Mouse (Mus musculus) ES-CJ7 (cell line): Measurements from ENCODE around the gene 1110051M20Rik.
"Not testable (repeated sequence)": the region's sequence is repeated elsewhere in the genome, so short reads cannot be mapped to it uniquely, and the experiment has no call there.

ENCODE experiments used
- DNase-seq: peaks from one replicate; pipeline ENCODE4 v3.0.0; 2011; ENCODE audit warnings: low read depth, low spot score

Gene 1110051M20Rik

DNA sequence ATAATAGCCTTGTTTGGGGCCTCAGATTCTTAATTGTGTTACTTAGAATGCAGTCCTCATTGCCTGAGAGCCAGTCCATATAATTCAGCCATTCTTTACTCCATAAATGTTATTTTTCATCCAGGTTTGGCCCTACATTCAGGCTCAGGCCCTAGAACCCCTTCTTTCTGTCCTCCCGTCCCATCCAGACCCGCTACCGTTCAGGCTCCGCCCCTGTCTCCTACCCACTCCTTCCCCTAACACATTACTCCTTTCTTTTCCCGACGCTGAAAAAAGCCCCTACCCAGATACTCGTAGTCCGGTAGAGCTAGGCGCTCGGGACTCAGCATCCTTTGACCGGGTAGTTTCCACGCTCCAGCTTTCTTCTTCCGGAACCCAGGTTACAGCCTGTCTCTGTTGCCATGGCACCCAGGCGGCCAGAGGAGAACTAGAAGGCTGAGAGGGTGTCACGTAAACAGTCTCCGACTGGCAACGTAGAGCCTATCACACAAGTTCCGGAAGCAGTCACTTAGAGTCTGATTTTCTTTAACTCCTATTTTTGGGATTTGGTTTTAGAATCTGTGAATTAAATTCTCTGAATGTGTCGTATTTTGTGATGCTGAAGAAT lies at the start of gene 1110051M20Rik:
Gene 1110051M20Rik (minus strand): TSS at position 419 of the 607 bp plus-strand sequence.
- DNase-seq, result peak; percentile 96

DNA sequence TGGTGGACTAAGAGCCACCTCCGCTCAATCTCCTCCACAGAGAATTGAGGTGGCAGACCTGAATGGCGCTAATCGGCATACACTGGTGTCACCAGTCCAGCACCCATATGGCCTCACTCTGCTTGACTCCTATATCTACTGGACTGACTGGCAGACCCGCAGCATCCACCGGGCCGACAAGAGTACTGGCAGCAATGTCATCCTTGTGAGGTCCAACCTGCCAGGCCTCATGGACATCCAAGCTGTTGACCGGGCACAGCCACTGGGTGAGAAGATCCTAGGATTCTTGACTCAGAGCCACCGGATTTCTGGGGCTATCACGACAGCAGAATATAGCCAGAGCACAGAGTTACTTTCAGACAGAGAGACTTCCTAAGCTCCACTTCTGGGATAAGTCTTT lies 49.5 kb upstream of the 1110051M20Rik start:
- no peak for DNase-seq

DNA sequence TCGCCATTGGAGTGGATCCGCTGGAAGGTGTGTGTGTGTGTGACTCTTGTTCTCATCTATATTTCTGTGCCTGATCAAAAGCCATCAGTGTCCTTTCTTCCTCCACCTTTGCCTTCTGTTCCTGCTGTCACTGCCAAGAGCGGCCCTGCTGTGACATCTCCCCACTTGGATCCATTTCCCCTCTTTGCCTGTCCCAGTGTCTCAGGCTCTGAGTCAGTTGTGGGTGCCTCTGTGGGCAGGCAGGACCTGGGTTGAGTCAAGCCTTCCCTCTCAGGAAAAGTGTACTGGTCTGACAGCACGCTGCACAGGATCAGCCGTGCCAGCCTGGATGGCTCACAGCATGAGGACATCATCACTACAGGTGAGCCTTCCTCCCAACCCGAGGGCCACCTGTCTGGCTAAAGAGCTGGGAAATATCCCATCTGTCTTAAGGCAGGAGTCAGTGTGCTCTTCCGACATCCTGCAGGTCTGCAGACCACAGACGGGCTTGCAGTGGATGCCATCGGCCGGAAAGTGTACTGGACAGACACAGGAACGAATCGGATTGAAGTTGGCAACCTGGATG lies 47.6 kb upstream of the 1110051M20Rik start:
- no peak for DNase-seq

DNA sequence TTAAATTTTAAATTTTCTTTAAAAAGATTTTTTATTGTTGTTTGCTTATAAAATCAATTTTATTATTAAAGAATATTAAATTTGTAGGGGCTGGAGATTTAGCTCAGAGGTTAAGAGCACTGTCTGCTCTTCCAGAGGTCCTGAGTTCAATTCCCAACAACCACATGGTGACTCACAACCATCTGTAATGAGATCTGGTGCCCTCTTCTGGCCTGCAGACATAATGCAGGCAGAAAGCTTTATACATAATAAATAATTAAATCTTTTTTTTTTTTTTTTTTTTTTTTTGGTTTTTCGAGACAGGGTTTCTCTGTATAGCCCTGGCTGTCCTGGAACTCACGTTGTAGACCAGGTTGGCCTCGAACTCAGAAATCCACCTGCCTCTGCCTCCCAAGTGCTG lies 42.8 kb upstream of the 1110051M20Rik start:
- DNase-seq, result not testable (repeated sequence)

DNA sequence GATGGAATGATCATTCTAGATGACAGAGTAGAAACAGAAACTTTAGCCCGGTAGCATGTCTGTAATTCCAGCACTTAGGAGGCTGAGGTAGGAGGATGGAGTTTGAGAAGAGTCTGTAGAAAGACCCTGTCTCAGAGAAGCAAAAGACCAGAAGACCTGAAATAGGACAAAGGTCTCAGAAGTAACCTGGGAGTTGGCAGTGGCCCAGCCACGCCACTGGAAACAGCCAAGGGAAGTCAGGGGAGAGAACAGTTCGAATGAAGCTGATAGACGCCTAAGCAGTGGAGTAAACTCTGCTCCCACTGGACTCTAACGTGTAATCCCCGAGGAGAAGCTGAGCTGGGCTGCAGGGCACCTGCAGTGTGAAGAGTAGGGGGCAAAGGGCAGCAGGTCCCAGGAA lies 40.8 kb upstream of the 1110051M20Rik start:
- DNase-seq, result no peak

DNA sequence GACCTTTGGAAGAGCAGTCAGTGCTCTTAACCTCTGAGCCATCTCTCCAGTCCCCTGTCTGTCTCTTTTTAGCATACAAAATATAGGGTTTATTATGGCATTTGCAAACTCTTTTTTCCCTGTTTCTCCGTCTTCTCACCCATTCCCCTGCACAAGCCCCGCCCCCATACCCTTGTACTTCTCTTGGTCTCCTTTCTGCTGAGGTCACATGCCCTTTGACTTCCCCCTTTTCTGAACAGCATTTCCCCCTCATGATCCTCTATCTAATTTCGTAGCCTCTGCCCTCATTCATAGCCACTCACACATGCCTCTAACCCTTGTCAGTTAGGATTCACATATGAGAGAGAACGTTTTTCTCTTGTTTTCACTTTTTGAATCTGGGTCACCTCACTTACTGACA lies 40.2 kb upstream of the 1110051M20Rik start:
- no peak for DNase-seq

DNA sequence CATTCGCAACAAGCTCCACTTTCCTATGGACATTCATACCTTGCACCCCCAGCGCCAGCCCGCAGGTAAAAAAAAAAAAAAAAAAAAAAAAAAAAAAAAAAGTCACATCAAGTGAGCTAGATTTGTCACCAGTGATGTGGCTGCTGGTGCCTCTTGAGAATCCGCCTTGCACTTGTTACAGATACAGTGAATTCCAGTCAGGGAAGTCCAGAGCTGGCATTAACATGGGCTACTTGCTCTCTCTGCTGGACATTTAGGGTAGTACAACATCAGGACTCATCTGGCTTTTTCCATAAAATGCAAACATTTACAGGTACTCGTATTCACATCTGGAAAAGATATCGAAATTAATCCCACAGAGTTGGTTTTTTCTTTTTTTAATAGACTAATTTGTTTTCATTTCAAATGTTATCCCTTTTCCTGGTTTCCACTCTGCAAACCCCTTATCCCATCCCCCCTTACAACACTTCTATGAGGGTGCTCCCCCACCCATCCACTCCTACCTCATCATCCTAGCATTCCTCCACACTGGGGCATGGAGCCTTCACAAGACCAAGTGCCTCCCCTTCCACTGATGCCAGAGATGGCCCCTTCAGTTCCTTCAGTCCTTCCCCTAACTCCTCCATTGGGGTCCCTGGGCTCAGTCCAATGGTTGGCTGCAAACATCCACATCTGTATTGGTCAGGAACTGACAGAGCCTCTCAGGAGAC lies 36.5 kb upstream of the 1110051M20Rik start:
- DNase-seq, result peak; percentile 73

DNA sequence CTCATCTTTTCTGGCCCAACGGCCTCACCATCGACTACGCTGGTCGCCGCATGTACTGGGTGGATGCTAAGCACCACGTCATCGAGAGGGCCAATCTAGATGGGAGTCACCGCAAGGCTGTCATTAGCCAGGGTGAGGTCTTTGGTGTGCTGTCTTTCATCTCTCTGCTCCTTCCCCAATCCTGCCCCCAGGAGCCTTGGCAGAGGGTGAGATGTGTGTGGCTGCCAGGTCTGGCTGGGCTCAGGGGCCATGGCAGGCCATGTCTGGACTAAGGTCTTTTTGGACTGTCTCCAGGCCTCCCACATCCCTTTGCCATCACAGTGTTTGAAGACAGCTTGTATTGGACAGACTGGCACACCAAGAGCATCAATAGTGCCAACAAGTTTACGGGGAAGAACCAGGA lies 35.9 kb upstream of the 1110051M20Rik start:
- no peak for DNase-seq

DNA sequence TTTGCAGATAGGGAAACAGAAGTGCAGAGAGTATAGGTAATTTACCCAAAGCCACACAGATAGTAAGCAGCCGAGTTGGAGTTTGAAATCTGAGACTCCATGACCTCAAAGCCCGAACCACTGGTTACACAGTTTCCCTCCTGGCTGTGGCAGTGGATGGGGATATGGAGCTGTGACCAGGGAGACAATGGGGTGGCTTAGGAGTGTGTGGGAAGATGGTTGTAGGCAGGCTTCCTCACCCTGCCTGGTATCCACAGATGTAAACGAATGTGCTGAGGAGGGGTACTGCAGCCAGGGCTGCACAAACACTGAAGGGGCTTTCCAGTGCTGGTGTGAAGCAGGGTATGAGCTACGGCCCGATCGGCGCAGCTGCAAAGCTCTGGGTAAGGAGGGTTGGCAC lies 32.3 kb upstream of the 1110051M20Rik start:
- no peak for DNase-seq

DNA sequence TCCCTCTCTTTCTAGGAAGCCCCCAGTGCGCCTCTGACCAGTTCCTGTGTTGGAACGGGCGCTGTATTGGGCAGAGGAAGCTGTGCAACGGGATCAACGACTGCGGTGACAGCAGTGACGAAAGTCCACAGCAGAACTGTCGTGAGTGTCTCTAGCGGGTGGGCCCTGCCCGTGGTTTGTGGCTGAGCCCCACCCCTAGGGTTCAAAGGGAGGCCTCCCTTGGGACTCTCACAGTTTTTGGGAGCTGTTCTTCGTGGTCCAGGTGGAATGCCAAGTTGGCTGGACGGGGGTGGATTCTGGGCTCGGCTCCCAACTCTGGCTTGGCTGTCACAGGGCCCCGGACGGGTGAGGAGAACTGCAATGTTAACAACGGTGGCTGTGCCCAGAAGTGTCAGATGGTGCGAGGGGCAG lies 31.8 kb upstream of the 1110051M20Rik start:
- DNase-seq, result no peak

DNA sequence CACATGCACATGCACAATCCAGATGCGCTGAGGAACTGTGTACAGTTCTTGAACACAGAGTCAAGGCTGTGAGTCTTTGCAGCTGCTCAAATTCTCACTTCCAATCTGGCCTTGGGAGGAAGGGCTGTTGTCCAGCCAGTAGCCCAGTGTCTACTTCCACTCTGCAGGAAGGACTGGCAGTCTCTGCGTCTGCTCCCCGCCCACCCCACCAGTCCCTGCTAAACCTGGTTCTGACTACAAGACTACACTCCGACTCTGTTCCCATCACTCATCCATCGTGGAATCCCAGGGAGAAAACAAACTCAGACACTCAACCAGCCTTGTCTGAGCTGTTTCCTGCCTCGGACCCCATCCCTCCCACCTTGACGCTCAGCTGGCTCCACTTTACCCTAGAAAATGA lies 31.3 kb upstream of the 1110051M20Rik start:
- no peak for DNase-seq

DNA sequence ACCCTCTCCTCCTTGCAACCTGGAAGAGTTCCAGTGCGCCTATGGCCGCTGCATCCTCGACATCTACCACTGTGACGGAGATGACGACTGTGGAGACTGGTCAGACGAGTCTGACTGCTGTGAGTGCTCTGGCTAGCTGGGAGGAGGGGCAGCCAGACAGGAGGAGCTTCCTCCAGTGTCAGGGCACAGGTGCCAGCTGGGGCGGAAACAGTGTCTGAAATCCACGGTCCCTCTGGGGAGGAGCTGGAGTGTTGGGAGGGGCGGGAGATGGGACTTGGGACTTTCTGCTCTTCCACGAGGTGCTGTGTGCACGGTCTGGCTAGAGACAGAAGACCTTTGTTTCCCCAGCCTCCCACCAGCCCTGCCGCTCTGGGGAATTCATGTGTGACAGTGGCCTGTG lies 29.9 kb upstream of the 1110051M20Rik start:
- no peak for DNase-seq

DNA sequence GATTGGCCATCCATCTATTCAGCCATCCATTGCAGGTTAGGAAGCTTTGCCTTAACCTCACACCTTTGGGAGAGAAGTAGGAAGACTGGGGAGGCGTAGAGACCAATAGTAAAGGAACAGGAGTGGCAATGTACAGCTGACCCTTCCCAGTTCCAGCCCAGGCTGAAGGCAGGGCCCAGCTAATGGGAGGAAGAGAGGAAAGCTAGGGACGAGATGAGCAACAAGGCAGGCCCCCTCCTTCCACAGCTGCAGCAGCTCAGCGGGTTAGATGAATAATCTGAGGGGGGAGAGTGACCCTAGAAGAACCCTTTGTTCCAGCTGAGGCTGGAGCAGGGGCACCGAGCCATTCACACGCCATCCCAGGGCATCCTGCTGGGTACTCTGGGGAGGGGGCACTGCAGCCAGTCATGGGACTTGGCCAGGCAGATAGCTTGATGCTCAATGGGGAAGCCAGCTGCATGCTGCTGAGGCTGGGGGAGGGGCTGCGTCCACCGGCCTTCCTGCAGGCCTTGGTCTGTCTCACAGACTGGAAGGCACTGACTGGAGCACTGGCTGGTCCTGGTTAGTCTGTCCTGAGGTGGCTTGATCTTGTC lies 25.6 kb upstream of the 1110051M20Rik start:
- DNase-seq, result no peak

DNA sequence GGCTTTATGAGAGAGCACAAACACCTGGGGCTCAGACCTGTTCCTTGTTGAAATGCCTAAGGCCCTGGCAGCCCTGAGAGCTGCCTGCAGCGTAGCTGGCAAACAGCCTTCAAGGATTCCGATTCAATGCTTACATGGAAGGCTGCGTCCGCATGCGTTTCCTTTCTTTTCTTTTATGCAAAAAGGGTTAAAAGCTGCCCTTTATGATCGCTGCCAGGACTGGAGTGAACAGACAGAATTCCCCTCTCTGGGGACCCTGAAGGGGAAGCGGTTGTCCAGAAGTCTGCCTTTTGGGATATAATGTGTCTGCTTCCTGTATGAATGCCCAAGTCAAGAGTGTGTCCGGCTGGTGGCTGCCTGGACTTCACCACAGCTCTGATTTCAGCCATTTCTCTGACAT lies 23.1 kb upstream of the 1110051M20Rik start:
- DNase-seq, result no peak

DNA sequence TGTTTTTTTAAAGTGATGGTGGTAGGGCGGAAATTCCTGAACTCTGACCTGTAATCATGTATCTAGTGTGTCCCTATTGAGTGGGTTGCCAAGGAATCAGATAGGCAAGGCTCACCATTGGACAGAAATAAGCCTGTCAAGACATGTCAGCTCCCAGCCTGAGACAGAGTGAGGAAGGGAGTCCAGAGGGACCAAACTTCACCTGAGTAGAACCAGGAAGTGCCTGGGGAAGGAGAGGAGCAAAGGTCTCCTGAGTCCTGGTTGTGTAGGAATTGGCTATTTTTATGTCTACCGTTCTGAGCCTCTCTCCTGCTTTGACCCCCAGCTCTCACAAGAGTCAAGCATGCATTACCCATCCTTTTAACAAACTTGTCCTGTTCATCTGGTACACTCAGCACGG lies 21.4 kb upstream of the 1110051M20Rik start:
- no peak for DNase-seq

DNA sequence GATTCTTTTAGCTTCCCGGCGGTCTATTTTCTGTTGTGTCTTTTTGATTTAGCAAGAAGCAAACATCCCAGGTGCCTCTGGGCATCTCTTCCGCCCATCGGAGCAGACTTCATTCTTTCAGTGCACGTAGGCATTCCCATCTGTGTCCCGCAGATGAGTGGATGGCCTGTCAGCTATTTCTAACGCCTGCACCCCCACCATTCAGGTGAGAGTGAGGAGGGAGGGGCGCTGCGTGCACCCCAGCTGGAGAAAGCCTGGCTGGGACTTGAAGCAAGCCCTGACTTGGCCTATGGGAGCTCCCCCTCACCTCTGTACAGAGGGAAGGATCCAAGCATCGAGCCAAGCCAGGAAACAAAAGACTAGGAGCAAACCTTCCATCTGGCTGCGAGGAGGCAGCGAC lies 18.2 kb upstream of the 1110051M20Rik start:
- DNase-seq, result no peak

DNA sequence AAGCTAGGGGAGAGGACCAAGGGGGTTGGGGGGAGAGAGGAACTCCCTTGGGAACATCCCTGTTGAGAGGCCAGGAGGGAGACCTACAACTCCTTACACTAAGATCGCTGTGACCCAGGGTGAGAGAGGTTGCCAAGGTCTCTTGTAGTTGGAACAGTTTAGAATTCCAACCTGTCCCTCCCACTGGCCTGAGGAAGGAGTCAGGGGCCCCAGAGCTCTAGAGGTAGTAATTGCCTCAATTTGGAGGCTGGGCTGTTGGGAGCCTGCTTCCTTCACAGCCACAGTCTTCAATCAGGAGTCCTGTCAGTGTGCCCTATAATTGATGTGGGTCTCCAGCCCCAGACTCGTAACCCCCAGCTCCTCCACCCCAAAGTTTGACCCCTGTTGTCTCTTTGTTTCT lies 17.7 kb upstream of the 1110051M20Rik start:
- DNase-seq, result no peak

DNA sequence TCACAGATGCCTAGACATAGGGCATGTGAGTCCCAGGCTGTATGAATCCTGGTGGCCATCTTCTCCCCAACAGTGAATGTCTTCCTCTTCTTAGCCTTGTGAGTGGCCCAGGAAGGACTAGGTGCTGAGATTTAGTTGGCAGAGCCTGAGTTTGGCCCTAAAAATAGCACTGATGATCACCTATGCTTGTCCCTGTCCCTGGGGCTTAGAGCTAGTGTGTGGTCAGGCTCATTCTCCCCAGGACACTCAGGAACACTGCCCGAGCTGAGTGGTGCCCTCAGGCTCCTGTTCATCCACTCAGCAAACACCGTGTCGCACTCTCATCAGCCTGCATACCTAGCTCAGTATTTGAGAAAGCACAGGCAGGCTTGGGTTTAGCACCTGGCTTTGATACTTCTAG lies 16.8 kb upstream of the 1110051M20Rik start:
- DNase-seq, result no peak

DNA sequence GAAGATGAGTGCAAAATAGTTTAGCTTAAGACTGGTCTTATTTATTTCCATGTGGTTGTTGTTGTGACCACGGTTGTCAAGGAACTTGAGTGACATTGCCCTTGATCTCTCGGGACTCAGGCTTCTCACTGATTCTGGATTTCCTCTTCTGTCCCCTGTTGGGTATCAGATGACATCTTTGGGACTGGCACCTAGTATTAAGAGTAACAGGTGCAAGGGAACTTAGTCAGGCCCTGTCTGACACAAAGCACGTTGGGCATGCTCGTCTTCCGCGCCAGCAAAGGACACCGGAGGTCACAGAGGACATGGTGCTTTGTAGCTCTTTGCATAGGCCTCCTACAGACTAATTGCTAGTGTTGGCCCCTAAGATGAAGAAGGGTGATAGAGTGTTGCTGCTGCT lies 16.3 kb upstream of the 1110051M20Rik start:
- DNase-seq, result no peak

DNA sequence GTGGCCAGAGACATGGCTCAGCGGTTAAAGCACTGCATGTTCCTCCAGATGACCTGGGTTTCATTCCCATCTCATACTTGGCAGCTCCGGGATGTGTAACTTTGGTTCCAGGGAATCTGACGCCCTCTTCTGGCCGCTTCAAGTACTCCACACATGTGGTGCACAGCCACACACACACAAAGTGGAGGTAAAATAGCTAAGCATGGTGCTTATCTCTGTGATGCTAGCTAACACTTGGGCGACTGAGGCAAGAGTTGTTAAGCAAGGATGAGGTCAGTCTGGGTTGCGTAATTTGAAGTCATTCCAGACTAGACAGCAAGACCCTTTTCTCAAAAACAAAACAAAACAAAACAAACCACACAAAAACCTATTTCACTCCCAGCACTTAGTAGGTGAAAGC lies 15.6 kb upstream of the 1110051M20Rik start:
- DNase-seq, result peak; percentile 58

DNA sequence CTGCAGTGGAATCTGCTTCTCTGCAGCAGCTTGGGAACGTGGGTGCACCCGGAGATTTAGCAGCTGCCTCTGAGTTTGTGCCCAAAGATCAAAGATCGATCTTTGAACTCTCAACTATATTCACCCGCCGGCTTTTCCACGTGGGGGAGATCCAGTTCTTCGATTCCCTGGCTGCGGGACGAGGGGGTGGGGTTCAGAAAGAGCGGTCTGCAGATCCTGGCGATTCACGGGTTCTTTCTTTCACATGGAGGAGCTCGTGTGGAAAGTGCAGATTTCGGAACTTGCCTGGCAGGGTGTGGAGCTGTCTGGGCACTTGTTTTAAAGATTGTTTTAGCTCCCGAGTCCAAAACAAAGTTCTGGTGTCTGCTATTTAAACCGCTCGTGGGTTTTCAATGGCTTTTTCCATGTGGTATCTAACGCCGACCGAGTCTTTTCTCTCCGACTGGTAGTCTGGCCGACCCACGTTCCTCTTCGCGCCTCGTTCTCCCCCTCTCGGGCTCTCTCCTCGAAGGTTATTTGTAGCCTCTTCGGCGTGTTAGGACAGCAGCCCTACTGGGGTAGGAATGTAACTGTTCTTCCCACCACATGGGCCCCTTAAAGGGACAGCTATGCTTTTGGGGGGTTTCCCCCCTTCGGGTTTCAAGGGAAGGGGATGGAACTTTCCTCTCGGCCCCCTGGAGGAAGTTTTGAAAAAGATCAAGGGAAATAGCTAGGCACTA lies 14.3 kb upstream of the 1110051M20Rik start:
- DNase-seq, result peak; percentile 51

DNA sequence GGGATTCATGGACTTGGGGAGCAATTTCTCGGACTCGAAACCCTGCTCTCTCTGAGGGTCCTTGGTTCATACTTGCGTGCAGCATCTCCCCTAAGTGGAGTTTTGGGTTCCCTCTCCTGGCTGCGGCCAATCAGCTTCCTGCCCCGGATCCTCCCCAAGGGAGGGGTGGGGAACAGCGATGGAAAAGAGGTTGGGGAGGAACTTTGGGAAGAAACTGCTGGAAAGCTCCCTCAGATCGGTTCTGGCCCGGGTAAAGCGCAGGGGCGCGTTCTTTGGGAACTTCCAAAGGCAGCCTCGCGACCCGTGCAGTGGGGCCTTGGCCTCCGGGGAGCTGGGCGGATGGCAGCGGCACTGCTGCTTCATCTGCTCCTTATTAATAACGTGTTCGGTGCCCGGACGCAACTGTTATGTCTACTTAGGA lies 13.8 kb upstream of the 1110051M20Rik start:
- peak; percentile 52 for DNase-seq
